Comparison of ENCODE assay signal across 15 mouse cellular contexts in genomic region chr17:13732685-13733084, GRCm38 (mm10). TPM values are rescaled to one million over a fixed set of nuclear protein-coding genes. Genes with fewer than 3 reads are reported as not detected.
A peak's percentile ranks its signal among the peaks of the same experiment; 100 is the strongest.
DNase-seq lines count a peak whose midpoint lies in the region; ATAC-seq and TF ChIP-seq lines count a peak whose summit lies in the region.
"Had no signal": no experiment of that assay in that cellular context is flagged by ENCODE, and none has a peak within 500 bp of the region (broad histone marks: within the 10 kb centered on the region; RNA-seq: fewer than 3 reads in every experiment).

No protein-coding gene starts in this region.

- peak overlapping the region; percentile 64 for H3K27ac ChIP-seq in heart, embryonic 11.5 days (ENCODE audit: low read depth, low read length)
- H3K27ac ChIP-seq in midbrain, postnatal 0 days (ENCODE audit: low read depth, low read length), result no peak overlapping the region
- no peak overlapping the region for H3K27ac ChIP-seq in cerebellum, adult 2 months (ENCODE audit: insufficient read depth, low read length)
- H3K27ac ChIP-seq: kidney, postnatal 0 days; midbrain, embryonic 12.5 days; neural tube, embryonic 12.5 days had no signal

- no peak overlapping the region for H3K4me3 ChIP-seq in heart, embryonic 11.5 days (ENCODE audit: low read depth, low read length)
- peak overlapping the region; percentile 49 for H3K4me3 ChIP-seq in E14TG2a.4 (replicated peaks; ENCODE audit: low read length)
- no peak overlapping the region for H3K4me3 ChIP-seq in midbrain, postnatal 0 days (ENCODE audit: low read depth, low read length)
- H3K4me3 ChIP-seq in cerebellum, adult 2 months (replicated peaks; ENCODE audit: insufficient read depth, low read depth, low read length), result no peak overlapping the region
- H3K4me3 ChIP-seq: midbrain, embryonic 12.5 days; neural tube, embryonic 12.5 days had no signal

- H3K27me3 ChIP-seq in heart, embryonic 11.5 days (ENCODE audit: control insufficient read depth, insufficient read depth, low read length), result no peaks in the 10 kb centered on the region
- peaks cover 2% of the 10 kb centered on the region; the same call in 1 of the 2 replicates for H3K27me3 ChIP-seq in E14TG2a.4 (ENCODE audit: insufficient read depth, low read length)
- H3K27me3 ChIP-seq in midbrain, postnatal 0 days (ENCODE audit: insufficient read depth, low read length), result no peaks in the 10 kb centered on the region
- no peaks in the 10 kb centered on the region for H3K27me3 ChIP-seq in cerebellum, adult 2 months (ENCODE audit: control insufficient read depth, insufficient read depth, low read length)
- H3K27me3 ChIP-seq: midbrain, embryonic 12.5 days; neural tube, embryonic 12.5 days had no signal

- DNase-seq in heart, adult 8-10 months (ENCODE audit: low spot score), result no peak
- DNase-seq in lung, postnatal 36 days, result peak; percentile 50
- no peak for DNase-seq in midbrain, postnatal 0 days (ENCODE audit: low spot score)
- DNase-seq in natural killer cell, adult 2 months (ENCODE audit: low spot score in 2 of 2), result no peak
- no peak for DNase-seq in cerebellum, adult 2 months
- DNase-seq: cerebellum, adult 11 months; layer of hippocampus, postnatal 36 days; thymus, adult 18-20 months had no signal

- H3K4me1 ChIP-seq in heart, embryonic 11.5 days (ENCODE audit: control insufficient read depth, insufficient read depth, low read length), result peaks cover 31% of the 10 kb centered on the region
- peaks cover 48% of the 10 kb centered on the region for H3K4me1 ChIP-seq in E14TG2a.4 (replicated peaks; ENCODE audit: low read depth, low read length)
- peaks cover 2% of the 10 kb centered on the region; the same call in 1 of the 2 replicates for H3K4me1 ChIP-seq in midbrain, postnatal 0 days (ENCODE audit: insufficient read depth, low read length)
- H3K4me1 ChIP-seq in cerebellum, adult 2 months (ENCODE audit: control insufficient read depth, insufficient read depth, low read length), result peaks cover 13% of the 10 kb centered on the region
- H3K4me1 ChIP-seq: neural tube, embryonic 12.5 days had no signal

- WGBS in heart, embryonic 11.5 days (ENCODE audit: insufficient replicate concordance), result 15% methylated on average over 8 of the region's 8 CpGs
- 61% methylated on average over 8 of the region's 8 CpGs for WGBS in midbrain, postnatal 0 days
- WGBS in cerebellum, adult 2 months, result 81% methylated on average over 8 of the region's 8 CpGs

- no peaks in the 10 kb centered on the region for H3K9me3 ChIP-seq in heart, embryonic 11.5 days (replicated peaks; ENCODE audit: control insufficient read depth, low read length)
- peaks cover 5% of the 10 kb centered on the region for H3K9me3 ChIP-seq in E14TG2a.4 (ENCODE audit: low read length)
- H3K9me3 ChIP-seq in midbrain, postnatal 0 days (ENCODE audit: low read length), result no peaks in the 10 kb centered on the region
- H3K9me3 ChIP-seq: midbrain, embryonic 12.5 days; neural tube, embryonic 12.5 days had no signal

- peak overlapping the region; percentile 49 for H3K4me2 ChIP-seq in heart, embryonic 11.5 days
- no peak overlapping the region for H3K4me2 ChIP-seq in midbrain, postnatal 0 days (ENCODE audit: low read depth, low read length, poor library complexity, severe bottlenecking)
- H3K4me2 ChIP-seq: midbrain, embryonic 12.5 days; neural tube, embryonic 12.5 days had no signal

- no peak for ATAC-seq in heart, embryonic 11.5 days (replicated peaks; ENCODE audit: insufficient number of reproducible peaks, low FRiP score, low TSS enrichment)
- peak; percentile 17; the same call in 1 of the 2 replicates for ATAC-seq in common myeloid progenitor, adult 5-6 weeks (replicated peaks; ENCODE audit: low read depth, poor library complexity, severe bottlenecking)
- no peak for ATAC-seq in midbrain, postnatal 0 days (ENCODE audit: low FRiP score)
- ATAC-seq: forebrain, embryonic 16.5 days had no signal

- no peak for TF ChIP-seq CTCF in E14TG2a.4 (conservative IDR thresholded peaks at IDR 0.05; ENCODE audit: low read length)
- TF ChIP-seq CTCF in midbrain, postnatal 0 days (IDR thresholded peaks at IDR 0.05), result no peak
- TF ChIP-seq CTCF in cerebellum, adult 2 months (IDR thresholded peaks at IDR 0.05; ENCODE audit: borderline replicate concordance, insufficient read depth, low read depth, low read length), result no peak

- H3K9ac ChIP-seq in heart, embryonic 11.5 days (ENCODE audit: low read depth, low read length), result peak overlapping the region; percentile 46; the same call in 1 of the 2 replicates
- H3K9ac ChIP-seq in midbrain, postnatal 0 days (replicated peaks; ENCODE audit: low read length, poor library complexity, severe bottlenecking), result no peak overlapping the region
- H3K9ac ChIP-seq: midbrain, embryonic 12.5 days; neural tube, embryonic 12.5 days had no signal

- no peaks in the 10 kb centered on the region for H3K36me3 ChIP-seq in heart, embryonic 11.5 days (ENCODE audit: control insufficient read depth, insufficient read depth, low read length)
- H3K36me3 ChIP-seq in E14TG2a.4 (ENCODE audit: insufficient read depth, low read length), result no peaks in the 10 kb centered on the region
- no peaks in the 10 kb centered on the region for H3K36me3 ChIP-seq in midbrain, postnatal 0 days (ENCODE audit: insufficient read depth, low read length)
- H3K36me3 ChIP-seq: midbrain, embryonic 12.5 days; neural tube, embryonic 12.5 days had no signal

- TF ChIP-seq POLR2A in cerebellum, adult 2 months (IDR thresholded peaks at IDR 0.05; ENCODE audit: borderline replicate concordance, insufficient read depth, low read length), result no peak

RNA-seq across cellular contexts. Expression of gene Afdn, which starts 27.7 kb away (rescaled TPM):
- polyA plus RNA-seq in heart, embryonic 11.5 days (2014; fragmentation: Nextera tagmentation; extraction: Ambion mirVana), result 87.1 and 95.8 TPM in 2 replicates
- 100 to 1,000 TPM in 1 of 4 experiments, 10 to 100 TPM in 3; 62.7 to 106 (median 77.6) TPM for total RNA-seq in heart, adult 8-10 months (2022)
- total RNA-seq in common myeloid progenitor, adult 5-6 weeks (2017), result 15.2 and 16.3 TPM in 2 replicates
- 100 and 133 TPM in 2 replicates for total RNA-seq in midbrain, postnatal 0 days (2014; rRNA removed)
- 109 and 138 TPM in 2 replicates for polyA plus RNA-seq in midbrain, postnatal 0 days (2015; fragmentation: Nextera tagmentation; extraction: Ambion mirVana)
- polyA plus RNA-seq in cerebellum, adult 2 months (2012; rRNA removed), result 85.5 and 94.0 TPM in 2 replicates

RNA-seq across cellular contexts. Expression of gene Tcte2, which starts 28.9 kb away (rescaled TPM):
- 2.5 and 5.5 TPM in 2 replicates for polyA plus RNA-seq in heart, embryonic 11.5 days (2014; fragmentation: Nextera tagmentation; extraction: Ambion mirVana)
- total RNA-seq in heart, adult 8-10 months (2022), result 1 to 10 TPM; 6.0 to 7.6 (median 6.3) TPM
- not detected in 2 replicates for total RNA-seq in common myeloid progenitor, adult 5-6 weeks (2017)
- 22.2 and 26.6 TPM in 2 replicates for total RNA-seq in midbrain, postnatal 0 days (2014; rRNA removed)
- polyA plus RNA-seq in midbrain, postnatal 0 days (2015; fragmentation: Nextera tagmentation; extraction: Ambion mirVana), result 8.6 and 10.0 TPM in 2 replicates
- polyA plus RNA-seq in cerebellum, adult 2 months (2012; rRNA removed), result 12.1 and 13.8 TPM in 2 replicates
